Mouse (Mus musculus) gastrocnemius, adult 18-20 months (tissue): ENCODE measurements around the gene Rnf13. TPM values are rescaled to one million over a fixed set of nuclear protein-coding genes. Genes with fewer than 3 reads are reported as not detected.
"Not testable (repeated sequence)": the region's sequence is repeated elsewhere in the genome, so short reads cannot be mapped to it uniquely, and the experiment has no call there.

Experiments used
- DNase-seq: peaks from one replicate; pipeline ENCODE4 v3.0.0; 2021; ENCODE audit warnings: low spot score
- long read RNA-seq, 2 experiments: library from polyadenylated mRNA; stranded (forward); transcript quantifications; one replicate each; pipeline ENCODE4 v2.0.0; 2021
- total RNA-seq, 2 experiments: library from RNA; stranded (reverse); gene quantifications; 2 replicates each; pipeline ENCODE4 v1.2.3; 2021

Gene Rnf13
- total RNA-seq = 10 to 100 TPM; 34.8 to 41.5 TPM
- long read RNA-seq, experiment 1, transcript Rnf13-201 (10 exons, 2,678 nt) = major isoform, 33 of 44 reads
- long read RNA-seq, experiment 1, partial matches to known transcripts = 1 of 44 reads
- long read RNA-seq, experiment 1, other reads (novel, unspliced or antisense) = 6 of 44 reads
- long read RNA-seq, experiment 2, transcript Rnf13-201 (10 exons, 2,678 nt) = major isoform, 21 of 31 reads
- long read RNA-seq, experiment 2, partial matches to known transcripts = 3 of 31 reads
- long read RNA-seq, experiment 2, other reads (novel, unspliced or antisense) = 4 of 31 reads

- DNase-seq = peak; percentile 98
Observed at GRCm38 (mm10) chr3:57735511-57736370, at the start of gene Rnf13. Gene Rnf13 (plus strand): TSS chr3:57736062.

- DNase-seq = no peak
Observed at GRCm38 (mm10) chr3:57691772-57692171, 44.1 kb upstream of the Rnf13 start.

- no peak for DNase-seq
Observed at GRCm38 (mm10) chr3:57692719-57693118, 43.1 kb upstream of the Rnf13 start, which contains the start of gene Ankub1. Gene Ankub1 (minus strand): TSS chr3:57692799.

- DNase-seq = no peak
Observed at GRCm38 (mm10) chr3:57696249-57696648, 39.6 kb upstream of the Rnf13 start.

- DNase-seq = no peak
Observed at GRCm38 (mm10) chr3:57696779-57697178, 39.1 kb upstream of the Rnf13 start.

GRCm38 (mm10) chr3:57714151-57714550, 21.7 kb upstream of the Rnf13 start:
- DNase-seq = no peak

- DNase-seq = no peak
Observed at GRCm38 (mm10) chr3:57732206-57732915, 3.5 kb upstream of the Rnf13 start.

GRCm38 (mm10) chr3:57736419-57737095, 695 bp downstream of the Rnf13 start:
- DNase-seq = no peak

GRCm38 (mm10) chr3:57739830-57740229, 4.0 kb downstream of the Rnf13 start:
- DNase-seq = no peak

GRCm38 (mm10) chr3:57748576-57749267, 12.9 kb downstream of the Rnf13 start:
- DNase-seq = no peak

GRCm38 (mm10) chr3:57776915-57777314, 41.1 kb downstream of the Rnf13 start:
- peak; percentile 12 for DNase-seq

GRCm38 (mm10) chr3:57788472-57788871, 52.6 kb downstream of the Rnf13 start:
- no peak for DNase-seq

- no peak for DNase-seq
Observed at GRCm38 (mm10) chr3:57789005-57789962, 53.4 kb downstream of the Rnf13 start.

- DNase-seq = no peak
Observed at GRCm38 (mm10) chr3:57791104-57791503, 55.2 kb downstream of the Rnf13 start.

- not testable (repeated sequence) for DNase-seq
Observed at GRCm38 (mm10) chr3:57795071-57795470, 59.2 kb downstream of the Rnf13 start.

- DNase-seq = peak; percentile 30
Observed at GRCm38 (mm10) chr3:57815447-57815846, 79.6 kb downstream of the Rnf13 start.

GRCm38 (mm10) chr3:57825866-57826265, 90.0 kb downstream of the Rnf13 start:
- DNase-seq = no peak

GRCm38 (mm10) chr3:57833585-57833984, 97.7 kb downstream of the Rnf13 start:
- no peak for DNase-seq

- no peak for DNase-seq
Observed at GRCm38 (mm10) chr3:57836911-57837310, 101.0 kb downstream of the Rnf13 start.

- DNase-seq = no peak
Observed at GRCm38 (mm10) chr3:57843775-57844174, 107.9 kb downstream of the Rnf13 start.
